Mouse (Mus musculus) stomach, embryonic 15.5 days (tissue): ENCODE results near the gene Greb1. TPM values are rescaled to one million over a fixed set of nuclear protein-coding genes. Genes with fewer than 3 reads are reported as not detected.

Experiments used
- ATAC-seq: fragments of 200-750 bp; cut with Nextera tagmentation; 2 replicates; pipeline ENCODE4 v1.8.0; 2017; ENCODE audit warnings: low read depth, moderate number of reproducible peaks, moderate TSS enrichment; ENCODE audit not compliant: insufficient read depth, low FRiP score
- H3K27ac ChIP-seq: fragments of 300-500 bp; sonication (generic); 2 replicates; pipeline ENCODE4 v1.5.1; 2015; ENCODE audit warnings: mild to moderate bottlenecking, inconsistent platforms
- H3K27me3 ChIP-seq: fragments of 300-500 bp; sonication (generic); replicated peaks from 2 replicates; pipeline ENCODE4 v1.6.1; 2015; ENCODE audit warnings: inconsistent platforms
- H3K36me3 ChIP-seq: fragments of 300-500 bp; sonication (generic); 2 replicates; pipeline ENCODE4 v1.6.1; 2015; ENCODE audit warnings: inconsistent platforms
- H3K4me1 ChIP-seq: fragments of 300-500 bp; sonication (generic); 2 replicates; pipeline ENCODE4 v1.6.1; 2015; ENCODE audit warnings: inconsistent platforms
- H3K4me2 ChIP-seq: fragments of 300-500 bp; sonication (generic); 2 replicates; pipeline ENCODE4 v1.6.1; 2015; ENCODE audit warnings: mild to moderate bottlenecking, inconsistent platforms
- H3K4me3 ChIP-seq: fragments of 300-500 bp; sonication (generic); replicated peaks from 2 replicates; pipeline ENCODE4 v1.5.1; 2015; ENCODE audit warnings: inconsistent platforms
- H3K9ac ChIP-seq: fragments of 300-500 bp; sonication (generic); 2 replicates; pipeline ENCODE4 v1.6.1; 2015; ENCODE audit warnings: inconsistent platforms
- H3K9me3 ChIP-seq: fragments of 300-500 bp; sonication (generic); 2 replicates; pipeline ENCODE4 v1.6.1; 2016; ENCODE audit warnings: inconsistent platforms
- WGBS: fragments of 180-500 bp; shearing (Covaris S2); methylation state at CpG from one replicate; pipeline ENCODE4 v1.1.7; 2015; 5-methylcytosine and 5-hydroxymethylcytosine counted together
- polyA plus RNA-seq: library from polyadenylated mRNA; unstranded; fragments of >200 nt; fragmentation: Nextera tagmentation; extraction: Ambion mirVana; gene quantifications from 2 replicates; pipeline ENCODE4 v1.2.1, GENCODE M21; 2015

The Greb1 gene
- polyA plus RNA-seq, 1 experiment from 2014 or later, result 2.2 TPM

GRCm38 (mm10) chr12:16643508-16644345, 157.0 kb downstream of the Greb1 start:
- Histone ChIP-seq H3K36me3 (no peaks in the 10 kb centered on the region), H3K27ac (no peak overlapping the region), H3K9ac (no peak overlapping the region), H3K4me2 (no peak overlapping the region), H3K27me3 (no peaks in the 10 kb centered on the region), H3K4me3 (no peak overlapping the region), H3K9me3 (no peaks in the 10 kb centered on the region), H3K4me1 (0 out of 2 replicates have a peak, but pooled peaks cover 5% of the 10 kb centered on the region)
- 48% methylated on average over 12 of the region's 12 CpGs for WGBS
- ATAC-seq, result peak; percentile 56

- 0 out of 2 replicates have a peak, but pooled peaks cover 5% of the 10 kb centered on the region for H3K4me1 ChIP-seq
- no peak overlapping the region for H3K4me3 ChIP-seq
- no peak overlapping the region for H3K9ac ChIP-seq
- 62% methylated on average over 5 of the region's 5 CpGs for WGBS
- no peak for ATAC-seq
- no peak overlapping the region for H3K27ac ChIP-seq
- no peaks in the 10 kb centered on the region for H3K9me3 ChIP-seq
- no peaks in the 10 kb centered on the region for H3K36me3 ChIP-seq
- H3K27me3 ChIP-seq, result no peaks in the 10 kb centered on the region
- no peak overlapping the region for H3K4me2 ChIP-seq
Observed at GRCm38 (mm10) chr12:16642000-16642399, 158.7 kb downstream of the Greb1 start.

- Histone ChIP-seq H3K4me3 (no peak overlapping the region), H3K27ac (no peak overlapping the region), H3K9ac (no peak overlapping the region), H3K36me3 (no peaks in the 10 kb centered on the region), H3K4me2 (no peak overlapping the region), H3K27me3 (no peaks in the 10 kb centered on the region), H3K9me3 (no peaks in the 10 kb centered on the region), H3K4me1 (0 out of 2 replicates have a peak, but pooled peaks cover 5% of the 10 kb centered on the region)
- no peak for ATAC-seq
- 83% methylated on average over 6 of the region's 6 CpGs for WGBS
Observed at GRCm38 (mm10) chr12:16640075-16640474, 160.6 kb downstream of the Greb1 start.

GRCm38 (mm10) chr12:16639078-16639771, 161.5 kb downstream of the Greb1 start:
- 63% methylated on average over 12 of the region's 12 CpGs for WGBS
- H3K9me3 ChIP-seq, result no peaks in the 10 kb centered on the region
- no peaks in the 10 kb centered on the region for H3K27me3 ChIP-seq
- no peak overlapping the region for H3K27ac ChIP-seq
- H3K9ac ChIP-seq, result no peak overlapping the region
- H3K36me3 ChIP-seq, result no peaks in the 10 kb centered on the region
- ATAC-seq, result no peak
- H3K4me2 ChIP-seq, result no peak overlapping the region
- no peak overlapping the region for H3K4me3 ChIP-seq
- 0 out of 2 replicates have a peak, but pooled peaks cover 5% of the 10 kb centered on the region for H3K4me1 ChIP-seq

- Histone ChIP-seq H3K27ac (no peak overlapping the region), H3K4me2 (no peak overlapping the region), H3K9ac (no peak overlapping the region), H3K9me3 (no peaks in the 10 kb centered on the region), H3K36me3 (no peaks in the 10 kb centered on the region), H3K4me1 (no peaks in the 10 kb centered on the region), H3K4me3 (no peak overlapping the region), H3K27me3 (no peaks in the 10 kb centered on the region)
- 67% methylated on average over 6 of the region's 6 CpGs for WGBS
- no peak for ATAC-seq
Observed at GRCm38 (mm10) chr12:16635816-16636215, 164.9 kb downstream of the Greb1 start.

GRCm38 (mm10) chr12:16634075-16634813, 166.4 kb downstream of the Greb1 start:
- no peak overlapping the region for H3K4me2 ChIP-seq
- no peak overlapping the region for H3K4me3 ChIP-seq
- 52% methylated on average over 14 of the region's 14 CpGs for WGBS
- H3K27me3 ChIP-seq, result no peaks in the 10 kb centered on the region
- no peaks in the 10 kb centered on the region for H3K9me3 ChIP-seq
- no peaks in the 10 kb centered on the region for H3K4me1 ChIP-seq
- ATAC-seq, result no peak
- H3K9ac ChIP-seq, result no peak overlapping the region
- H3K36me3 ChIP-seq, result no peaks in the 10 kb centered on the region
- no peak overlapping the region for H3K27ac ChIP-seq

GRCm38 (mm10) chr12:16633235-16633634, 167.5 kb downstream of the Greb1 start:
- H3K36me3 ChIP-seq, result no peaks in the 10 kb centered on the region
- 72% methylated on average over 6 of the region's 6 CpGs for WGBS
- H3K4me2 ChIP-seq, result no peak overlapping the region
- H3K27me3 ChIP-seq, result no peaks in the 10 kb centered on the region
- no peaks in the 10 kb centered on the region for H3K4me1 ChIP-seq
- no peak for ATAC-seq
- no peak overlapping the region for H3K4me3 ChIP-seq
- H3K9ac ChIP-seq, result no peak overlapping the region
- no peak overlapping the region for H3K27ac ChIP-seq
- no peaks in the 10 kb centered on the region for H3K9me3 ChIP-seq

GRCm38 (mm10) chr12:16631423-16631822, 169.3 kb downstream of the Greb1 start:
- no peak overlapping the region for H3K9ac ChIP-seq
- H3K27ac ChIP-seq, result no peak overlapping the region
- H3K36me3 ChIP-seq, result no peaks in the 10 kb centered on the region
- H3K27me3 ChIP-seq, result no peaks in the 10 kb centered on the region
- ATAC-seq, result no peak
- H3K4me3 ChIP-seq, result no peak overlapping the region
- WGBS, result 71% methylated on average over 2 of the region's 2 CpGs
- H3K4me1 ChIP-seq, result no peaks in the 10 kb centered on the region
- no peaks in the 10 kb centered on the region for H3K9me3 ChIP-seq
- H3K4me2 ChIP-seq, result no peak overlapping the region

- Histone ChIP-seq H3K4me2 (no peak overlapping the region), H3K4me1 (no peaks in the 10 kb centered on the region), H3K27me3 (no peaks in the 10 kb centered on the region), H3K4me3 (no peak overlapping the region), H3K27ac (no peak overlapping the region), H3K9me3 (no peaks in the 10 kb centered on the region), H3K36me3 (no peaks in the 10 kb centered on the region), H3K9ac (no peak overlapping the region)
- ATAC-seq, result no peak
- WGBS, result 79% methylated on average over 1 of the region's 1 CpGs
Observed at GRCm38 (mm10) chr12:16630866-16631185, 169.9 kb downstream of the Greb1 start.

- no peak for ATAC-seq
- no peak overlapping the region for H3K4me2 ChIP-seq
- no peak overlapping the region for H3K4me3 ChIP-seq
- no peaks in the 10 kb centered on the region for H3K36me3 ChIP-seq
- 49% methylated on average over 7 of the region's 7 CpGs for WGBS
- H3K9ac ChIP-seq, result no peak overlapping the region
- H3K9me3 ChIP-seq, result no peaks in the 10 kb centered on the region
- no peaks in the 10 kb centered on the region for H3K27me3 ChIP-seq
- H3K27ac ChIP-seq, result no peak overlapping the region
- H3K4me1 ChIP-seq, result no peaks in the 10 kb centered on the region
Observed at GRCm38 (mm10) chr12:16630152-16630865, 170.4 kb downstream of the Greb1 start.
